Mouse (Mus musculus) ovary, postnatal 36 days (tissue): ENCODE data around the gene Sstr1.

Experiments
- DNase-seq: peaks from one replicate; pipeline ENCODE4 v3.0.0; 2022; ENCODE audit warnings: low spot score, mixed read lengths

Gene Sstr1

GRCm38 (mm10) chr12:58211163-58212071 lies at the start of gene Sstr1:
Gene Sstr1, plus strand, starts transcription at chr12:58211772.
- DNase-seq = no peak

GRCm38 (mm10) chr12:58198810-58199209 lies 12.8 kb upstream of the Sstr1 start:
- DNase-seq = no peak

DNA sequence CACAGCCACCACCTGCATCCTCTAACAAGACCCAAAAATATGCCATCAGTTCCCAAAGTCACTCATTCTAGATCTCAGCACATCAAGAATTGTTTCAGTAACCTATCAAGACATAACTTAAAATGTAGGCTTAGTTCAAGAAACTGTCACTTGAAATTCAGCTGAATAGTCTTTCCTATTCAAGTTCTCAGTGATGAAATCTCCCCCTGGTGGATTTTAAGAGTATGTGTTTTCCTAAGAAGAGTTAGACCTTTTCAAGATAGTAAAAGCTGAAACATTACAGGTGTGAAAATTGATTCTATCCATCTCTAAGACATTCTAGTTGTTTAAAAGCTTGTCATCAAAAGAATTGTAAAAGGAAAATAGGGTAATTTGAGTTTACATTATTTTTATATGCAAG lies 10.4 kb upstream of the Sstr1 start:
- no peak for DNase-seq

DNA sequence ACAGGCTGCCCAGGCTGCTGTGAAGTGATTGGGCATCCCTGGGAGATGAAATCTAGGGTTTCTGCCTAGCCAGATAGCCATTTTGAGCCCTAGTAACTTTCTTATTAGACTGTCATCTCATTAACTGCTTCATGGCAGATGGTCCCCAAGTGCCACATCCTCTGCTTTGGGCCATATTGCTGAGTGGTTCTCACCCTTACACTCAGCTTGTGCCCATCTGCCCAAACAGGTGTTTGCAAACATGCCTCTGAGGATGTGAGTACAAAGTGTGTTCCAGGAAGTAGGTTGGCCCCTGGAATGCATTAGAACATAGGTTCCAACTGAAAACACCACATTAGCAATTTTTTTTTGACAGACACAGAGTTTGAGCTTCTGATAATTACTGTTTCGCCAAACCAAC lies 3.6 kb upstream of the Sstr1 start:
- DNase-seq = no peak

DNA sequence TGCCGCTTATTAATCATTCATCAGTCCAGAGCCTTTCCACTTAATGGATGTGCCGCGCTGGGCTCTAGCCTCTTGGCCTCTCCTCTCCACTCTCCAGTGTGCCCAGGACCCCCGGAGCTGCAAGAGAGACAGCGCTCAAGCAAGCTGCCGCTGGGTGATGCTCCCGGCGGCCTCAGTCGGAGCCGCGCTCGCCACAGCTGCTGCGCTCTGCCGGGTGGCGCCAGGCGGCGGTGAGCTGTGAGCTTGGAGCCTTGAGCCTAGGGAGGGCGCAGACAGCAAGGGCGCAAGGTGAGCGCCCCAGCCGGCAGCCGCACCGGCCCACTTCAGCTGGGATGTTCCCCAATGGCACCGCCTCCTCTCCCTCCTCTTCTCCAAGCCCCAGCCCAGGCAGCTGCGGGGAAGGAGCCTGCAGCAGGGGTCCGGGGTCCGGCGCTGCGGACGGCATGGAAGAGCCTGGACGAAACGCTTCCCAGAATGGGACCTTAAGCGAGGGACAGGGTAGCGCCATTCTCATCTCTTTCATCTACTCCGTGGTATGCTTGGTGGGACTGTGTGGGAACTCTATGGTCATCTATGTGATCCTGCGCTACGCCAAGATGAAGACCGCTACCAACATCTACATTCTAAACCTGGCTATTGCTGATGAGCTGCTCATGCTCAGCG lies 820 bp downstream of the Sstr1 start:
- DNase-seq = peak; percentile 38

GRCm38 (mm10) chr12:58212924-58213450 lies 1.4 kb downstream of the Sstr1 start:
- no peak for DNase-seq

GRCm38 (mm10) chr12:58213451-58214288 lies 2.1 kb downstream of the Sstr1 start:
- DNase-seq = peak; percentile 16

GRCm38 (mm10) chr12:58214289-58215136 lies 2.9 kb downstream of the Sstr1 start:
- DNase-seq = peak; percentile 9

DNA sequence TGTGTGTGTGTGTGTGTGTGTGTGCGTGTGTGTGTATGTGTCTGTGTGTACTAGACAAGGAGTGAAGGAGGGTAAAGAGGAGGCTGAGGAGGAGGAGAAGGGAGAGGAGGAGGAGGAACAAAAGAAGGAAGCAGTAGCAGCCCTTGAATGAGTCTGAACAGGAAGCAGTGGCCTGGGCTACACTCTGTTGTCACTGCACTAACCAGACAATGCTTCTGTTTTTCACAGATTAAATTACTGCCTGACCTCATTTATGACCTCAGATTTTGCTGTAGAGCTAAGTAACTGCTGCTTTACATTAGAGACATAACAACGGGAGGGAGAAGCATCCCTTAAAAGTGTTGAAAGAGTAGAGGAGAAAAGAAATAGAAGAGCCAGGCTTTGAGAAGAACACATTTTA lies 4.6 kb downstream of the Sstr1 start:
- DNase-seq = no peak

GRCm38 (mm10) chr12:58219078-58219477 lies 7.5 kb downstream of the Sstr1 start:
- no peak for DNase-seq

- no peak for DNase-seq
These were observed 14.1 kb downstream of the Sstr1 start for GRCm38 (mm10) chr12:58225644-58226043.

DNA sequence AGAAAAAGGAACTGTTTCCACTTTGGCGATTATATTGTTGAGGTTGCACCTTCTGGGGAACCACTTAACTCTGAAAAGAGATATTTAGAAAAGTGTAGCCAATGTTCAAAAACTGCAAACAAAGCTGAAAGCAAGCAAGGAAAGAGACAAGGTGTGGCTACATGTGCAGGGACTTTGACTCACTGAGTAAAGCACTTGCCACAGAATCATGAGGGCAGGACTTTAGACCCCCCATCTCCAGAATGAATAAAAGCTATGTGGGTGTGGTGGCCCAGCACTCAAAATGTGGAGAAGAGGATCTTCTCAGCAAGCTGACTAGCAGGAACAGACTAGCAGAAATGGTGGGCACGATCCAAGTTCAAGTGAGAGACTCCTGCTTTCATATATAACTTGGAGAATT lies 20.9 kb downstream of the Sstr1 start:
- no peak for DNase-seq

GRCm38 (mm10) chr12:58251901-58252300 lies 40.3 kb downstream of the Sstr1 start:
- no peak for DNase-seq
